Mouse (Mus musculus): ENCODE measurements around the gene Epha6. TPM values are rescaled to one million over a fixed set of nuclear protein-coding genes. Genes with fewer than 3 reads are reported as not detected.

Epha6 gene
- polyA plus RNA-seq (2015; fragmentation: Nextera tagmentation; extraction: Ambion mirVana) = 0.07 TPM in 1 of 2 replicates, not detected in the other

- under 1% methylated on average over 44 of the region's 45 CpGs for WGBS
- no peak within 1 kb of the TSS for H3K27ac ChIP-seq (ENCODE audit: low read length)
- H3K27me3 ChIP-seq (ENCODE audit: control insufficient read depth, insufficient read depth, low read length) = peaks cover 27% of the 10 kb centered on the region
- H3K4me1 ChIP-seq (ENCODE audit: control insufficient read depth, insufficient read depth, low read length) = peaks cover 11% of the 10 kb centered on the region
- H3K4me3 ChIP-seq (ENCODE audit: low read length) = peak within 1 kb of the TSS; percentile 47
- H3K9me3 ChIP-seq (replicated peaks; ENCODE audit: control insufficient read depth, low read length) = no peaks in the 10 kb centered on the region
- H3K4me2 ChIP-seq (ENCODE audit: low read depth, low read length) = peak within 1 kb of the TSS; percentile 75
- peak; percentile 32 for ATAC-seq (replicated peaks; ENCODE audit: extremely low read depth, insufficient read depth, low FRiP score)
- H3K9ac ChIP-seq (ENCODE audit: low read length) = no peak within 1 kb of the TSS
- H3K36me3 ChIP-seq (ENCODE audit: control insufficient read depth, insufficient read depth) = no peaks in the 10 kb centered on the region
Measured at GRCm38 (mm10) chr16:60605061-60605831, at the start of gene Epha6. TSS of gene Epha6 (minus strand) at chr16:60605531.

- H3K36me3 ChIP-seq (ENCODE audit: control insufficient read depth, insufficient read depth) = no peaks in the 10 kb centered on the region
- H3K9me3 ChIP-seq (replicated peaks; ENCODE audit: control insufficient read depth, low read length) = no peaks in the 10 kb centered on the region
- no peak overlapping the region for H3K9ac ChIP-seq (ENCODE audit: low read length)
- no peaks in the 10 kb centered on the region for H3K27me3 ChIP-seq (ENCODE audit: control insufficient read depth, insufficient read depth, low read length)
- no peak overlapping the region for H3K4me3 ChIP-seq (ENCODE audit: low read length)
- H3K27ac ChIP-seq (ENCODE audit: low read length) = no peak overlapping the region
- H3K4me2 ChIP-seq (ENCODE audit: low read depth, low read length) = no peak overlapping the region
- ATAC-seq (replicated peaks; ENCODE audit: extremely low read depth, insufficient read depth, low FRiP score) = no peak
- no peaks in the 10 kb centered on the region for H3K4me1 ChIP-seq (ENCODE audit: control insufficient read depth, insufficient read depth, low read length)
Measured at GRCm38 (mm10) chr16:60651716-60652115, 46.4 kb upstream of the Epha6 start.

- Histone ChIP-seq H3K4me2 (ENCODE audit: low read depth, low read length) (no peak overlapping the region), H3K27me3 (ENCODE audit: control insufficient read depth, insufficient read depth, low read length) (no peaks in the 10 kb centered on the region), H3K4me1 (ENCODE audit: control insufficient read depth, insufficient read depth, low read length) (no peaks in the 10 kb centered on the region), H3K4me3 (ENCODE audit: low read length) (no peak overlapping the region), H3K36me3 (ENCODE audit: control insufficient read depth, insufficient read depth) (no peaks in the 10 kb centered on the region), H3K27ac (ENCODE audit: low read length) (no peak overlapping the region), H3K9ac (ENCODE audit: low read length) (no peak overlapping the region), H3K9me3 (replicated peaks; ENCODE audit: control insufficient read depth, low read length) (no peaks in the 10 kb centered on the region)
- ATAC-seq (replicated peaks; ENCODE audit: extremely low read depth, insufficient read depth, low FRiP score) = no peak
Measured at GRCm38 (mm10) chr16:60628091-60628490, 22.8 kb upstream of the Epha6 start.

- no peak overlapping the region for H3K9ac ChIP-seq (ENCODE audit: low read length)
- ATAC-seq (replicated peaks; ENCODE audit: extremely low read depth, insufficient read depth, low FRiP score) = peak; percentile 41
- no peaks in the 10 kb centered on the region for H3K36me3 ChIP-seq (ENCODE audit: control insufficient read depth, insufficient read depth)
Measured at GRCm38 (mm10) chr16:60605832-60606583, 677 bp upstream of the Epha6 start.

GRCm38 (mm10) chr16:60604613-60605012 lies 718 bp downstream of the Epha6 start:
- Histone ChIP-seq H3K4me1 (ENCODE audit: control insufficient read depth, insufficient read depth, low read length) (peaks cover 11% of the 10 kb centered on the region), H3K27me3 (ENCODE audit: control insufficient read depth, insufficient read depth, low read length) (peaks cover 27% of the 10 kb centered on the region), H3K27ac (ENCODE audit: low read length) (no peak overlapping the region), H3K4me3 (ENCODE audit: low read length) (peak overlapping the region; percentile 47), H3K36me3 (ENCODE audit: control insufficient read depth, insufficient read depth) (no peaks in the 10 kb centered on the region), H3K9ac (ENCODE audit: low read length) (no peak overlapping the region), H3K4me2 (ENCODE audit: low read depth, low read length) (peak overlapping the region; percentile 75), H3K9me3 (replicated peaks; ENCODE audit: control insufficient read depth, low read length) (no peaks in the 10 kb centered on the region)
- no peak for ATAC-seq (replicated peaks; ENCODE audit: extremely low read depth, insufficient read depth, low FRiP score)
- 0% methylated on average over 10 of the region's 10 CpGs for WGBS

More at GRCm38 (mm10) chr16:60605832-60606583, 677 bp upstream of the Epha6 start:
- under 1% methylated on average over 38 of the region's 38 CpGs for WGBS
- no peaks in the 10 kb centered on the region for H3K9me3 ChIP-seq (replicated peaks; ENCODE audit: control insufficient read depth, low read length)
- peaks cover 27% of the 10 kb centered on the region for H3K27me3 ChIP-seq (ENCODE audit: control insufficient read depth, insufficient read depth, low read length)
- H3K4me1 ChIP-seq (ENCODE audit: control insufficient read depth, insufficient read depth, low read length) = peaks cover 11% of the 10 kb centered on the region
- peak overlapping the region; percentile 75 for H3K4me2 ChIP-seq (ENCODE audit: low read depth, low read length)
- H3K4me3 ChIP-seq (ENCODE audit: low read length) = peak overlapping the region; percentile 47
- H3K27ac ChIP-seq (ENCODE audit: low read length) = no peak overlapping the region

DNA sequence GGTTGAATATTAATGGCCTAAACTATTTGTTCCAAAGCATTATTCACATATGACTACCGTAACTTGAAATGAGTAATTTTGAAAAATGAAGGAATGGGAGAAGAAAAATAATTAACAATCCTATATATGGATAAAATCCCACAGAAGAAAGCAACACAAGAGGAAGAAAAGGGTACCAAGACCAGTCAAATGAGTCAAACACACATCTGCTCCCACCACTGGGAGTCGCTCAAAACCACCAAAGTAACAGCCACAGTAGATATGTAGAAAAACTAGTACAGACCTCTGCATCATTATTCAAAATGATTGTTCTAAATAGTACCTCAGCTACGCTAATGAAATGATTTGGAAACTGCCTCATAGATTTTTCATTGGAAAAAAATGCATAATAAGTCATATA lies 20.0 kb downstream of the Epha6 start:
- Histone ChIP-seq H3K9me3 (replicated peaks; ENCODE audit: control insufficient read depth, low read length) (no peaks in the 10 kb centered on the region), H3K4me1 (ENCODE audit: control insufficient read depth, insufficient read depth, low read length) (no peaks in the 10 kb centered on the region), H3K4me2 (ENCODE audit: low read depth, low read length) (no peak overlapping the region), H3K27ac (ENCODE audit: low read length) (no peak overlapping the region), H3K4me3 (ENCODE audit: low read length) (no peak overlapping the region), H3K27me3 (ENCODE audit: control insufficient read depth, insufficient read depth, low read length) (no peaks in the 10 kb centered on the region), H3K36me3 (ENCODE audit: control insufficient read depth, insufficient read depth) (no peaks in the 10 kb centered on the region), H3K9ac (ENCODE audit: low read length) (no peak overlapping the region)
- no peak for ATAC-seq (replicated peaks; ENCODE audit: extremely low read depth, insufficient read depth, low FRiP score)
- 82% methylated on average over 3 of the region's 3 CpGs for WGBS

- ATAC-seq (replicated peaks; ENCODE audit: extremely low read depth, insufficient read depth, low FRiP score) = no peak
- no peak overlapping the region for H3K4me3 ChIP-seq (ENCODE audit: low read length)
- H3K27ac ChIP-seq (ENCODE audit: low read length) = no peak overlapping the region
- H3K9me3 ChIP-seq (replicated peaks; ENCODE audit: control insufficient read depth, low read length) = no peaks in the 10 kb centered on the region
- H3K4me2 ChIP-seq (ENCODE audit: low read depth, low read length) = no peak overlapping the region
- 76% methylated on average over 7 of the region's 7 CpGs for WGBS
- H3K9ac ChIP-seq (ENCODE audit: low read length) = no peak overlapping the region
- H3K27me3 ChIP-seq (ENCODE audit: control insufficient read depth, insufficient read depth, low read length) = no peaks in the 10 kb centered on the region
- H3K36me3 ChIP-seq (ENCODE audit: control insufficient read depth, insufficient read depth) = no peaks in the 10 kb centered on the region
- H3K4me1 ChIP-seq (ENCODE audit: control insufficient read depth, insufficient read depth, low read length) = no peaks in the 10 kb centered on the region
Measured at GRCm38 (mm10) chr16:60584695-60585094, 20.6 kb downstream of the Epha6 start.

DNA sequence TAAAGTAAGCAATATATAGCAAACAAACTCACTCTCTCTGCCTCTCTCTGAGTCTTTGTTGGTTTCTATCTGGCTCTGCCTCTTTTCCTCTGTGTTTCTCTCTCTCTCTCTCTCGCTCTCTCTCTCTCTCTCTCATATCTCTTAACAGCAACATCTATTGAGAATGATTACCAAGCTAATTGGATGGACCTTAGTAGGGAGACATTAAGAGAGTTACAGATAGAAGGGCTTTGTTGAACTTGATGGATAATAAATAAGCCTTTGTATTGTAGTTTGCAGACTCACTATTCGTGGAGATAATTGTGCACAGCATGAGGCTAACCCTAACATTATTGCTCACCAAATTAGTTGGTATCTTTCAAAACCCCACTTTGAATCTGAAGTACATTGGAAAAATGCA lies 34.8 kb downstream of the Epha6 start:
- no peaks in the 10 kb centered on the region for H3K9me3 ChIP-seq (replicated peaks; ENCODE audit: control insufficient read depth, low read length)
- no peak overlapping the region for H3K4me2 ChIP-seq (ENCODE audit: low read depth, low read length)
- no peak for ATAC-seq (replicated peaks; ENCODE audit: extremely low read depth, insufficient read depth, low FRiP score)
- H3K27ac ChIP-seq (ENCODE audit: low read length) = no peak overlapping the region
- H3K4me3 ChIP-seq (ENCODE audit: low read length) = no peak overlapping the region
- WGBS = 62% methylated on average over 2 of the region's 2 CpGs
- no peaks in the 10 kb centered on the region for H3K36me3 ChIP-seq (ENCODE audit: control insufficient read depth, insufficient read depth)
- no peak overlapping the region for H3K9ac ChIP-seq (ENCODE audit: low read length)
- H3K27me3 ChIP-seq (ENCODE audit: control insufficient read depth, insufficient read depth, low read length) = no peaks in the 10 kb centered on the region
- no peaks in the 10 kb centered on the region for H3K4me1 ChIP-seq (ENCODE audit: control insufficient read depth, insufficient read depth, low read length)

GRCm38 (mm10) chr16:60544385-60544784 lies 60.9 kb downstream of the Epha6 start:
- Histone ChIP-seq H3K9ac (ENCODE audit: low read length) (no peak overlapping the region), H3K27ac (ENCODE audit: low read length) (no peak overlapping the region), H3K4me1 (ENCODE audit: control insufficient read depth, insufficient read depth, low read length) (no peaks in the 10 kb centered on the region), H3K36me3 (ENCODE audit: control insufficient read depth, insufficient read depth) (no peaks in the 10 kb centered on the region), H3K27me3 (ENCODE audit: control insufficient read depth, insufficient read depth, low read length) (no peaks in the 10 kb centered on the region), H3K4me3 (ENCODE audit: low read length) (no peak overlapping the region), H3K4me2 (ENCODE audit: low read depth, low read length) (no peak overlapping the region), H3K9me3 (replicated peaks; ENCODE audit: control insufficient read depth, low read length) (no peaks in the 10 kb centered on the region)
- 52% methylated on average over 4 of the region's 4 CpGs for WGBS
- ATAC-seq (replicated peaks; ENCODE audit: extremely low read depth, insufficient read depth, low FRiP score) = no peak

All from heart, embryonic 16.5 days (tissue).